Mouse (Mus musculus) lung, postnatal 0 days (tissue): ENCODE results near the gene 1110065P20Rik. TPM values are rescaled to one million over a fixed set of nuclear protein-coding genes. Genes with fewer than 3 reads are reported as not detected.
A peak's percentile ranks its signal among the peaks of the same experiment; 100 is the strongest.

Source experiments
- ATAC-seq: fragments of 200-750 bp; cut with Nextera tagmentation; 2 replicates; pipeline ENCODE4 v1.8.0; 2017; ENCODE audit warnings: moderate library complexity
- DNase-seq: peaks from one replicate; pipeline ENCODE4 v3.0.0-alpha.2; 2016; ENCODE audit warnings: low spot score
- H3K27ac ChIP-seq: fragments of 300-500 bp; sonication (generic); 2 replicates; pipeline ENCODE4 v1.5.1; 2014; ENCODE audit warnings: antibody characterized with exemption, mild to moderate bottlenecking, low read length, mixed read lengths
- H3K27me3 ChIP-seq: fragments of 300-500 bp; sonication (generic); replicated peaks from 2 replicates; pipeline ENCODE4 v1.6.1; 2014; ENCODE audit warnings: low read length, mixed read lengths; ENCODE audit not compliant: insufficient read depth
- H3K36me3 ChIP-seq: fragments of 300-500 bp; sonication (generic); 2 replicates; pipeline ENCODE4 v1.6.1; 2014; ENCODE audit warnings: low read length, mixed read lengths; ENCODE audit not compliant: insufficient read depth
- H3K4me1 ChIP-seq: fragments of 300-500 bp; sonication (generic); 2 replicates; pipeline ENCODE4 v1.6.1; 2014; ENCODE audit warnings: antibody characterized with exemption, low read depth, low read length, mixed read lengths; ENCODE audit not compliant: insufficient read depth
- H3K4me2 ChIP-seq: fragments of 300-500 bp; sonication (generic); replicated peaks from 2 replicates; pipeline ENCODE4 v1.6.1; 2014; ENCODE audit warnings: low read depth, mild to moderate bottlenecking, low read length, moderate library complexity, mixed read lengths
- H3K4me3 ChIP-seq: fragments of 300-500 bp; sonication (generic); 2 replicates; pipeline ENCODE4 v1.5.1; 2014; ENCODE audit warnings: low read depth, low read length
- H3K9ac ChIP-seq: fragments of 300-500 bp; sonication (generic); replicated peaks from 2 replicates; pipeline ENCODE4 v1.6.1; 2014; ENCODE audit warnings: low read depth, mild to moderate bottlenecking
- H3K9me3 ChIP-seq: fragments of 300-500 bp; sonication (generic); 2 replicates; pipeline ENCODE4 v1.6.1; 2016; ENCODE audit warnings: low read length, mixed read lengths
- CTCF ChIP-seq: IDR thresholded peaks from 2 replicates; pipeline ENCODE4 v1.5.1; 2016; ENCODE audit warnings: antibody characterized with exemption, mild to moderate bottlenecking
- EP300 ChIP-seq: IDR thresholded peaks from 2 replicates; pipeline ENCODE4 v1.6.1; 2016; ENCODE audit warnings: antibody characterized with exemption, mild to moderate bottlenecking, control low read depth
- WGBS: fragments of 180-500 bp; shearing (Covaris S2); extraction: QIAGEN DNeasy Blood & Tissue Kit; methylation state at CpG from one replicate; pipeline ENCODE4 v1.1.7; 2014; 5-methylcytosine and 5-hydroxymethylcytosine counted together
- polyA plus RNA-seq: library from polyadenylated mRNA; unstranded; fragments of >200 nt; fragmentation: Nextera tagmentation; extraction: Ambion mirVana; gene quantifications from 2 replicates; pipeline ENCODE4 v1.2.1, GENCODE M21; 2015

The 1110065P20Rik gene
- 65.4 and 68.7 TPM in 2 replicates for polyA plus RNA-seq

GRCm38 (mm10) chr4:124850933-124851658 lies at the start of gene 1110065P20Rik:
TSS of gene 1110065P20Rik (minus strand) at chr4:124851196.
- Histone ChIP-seq H3K9me3 (no peaks in the 10 kb centered on the region), H3K4me2 (peak within 1 kb of the TSS; percentile 83), H3K4me3 (peak within 1 kb of the TSS; percentile 95), H3K27ac (peak within 1 kb of the TSS; percentile 97), H3K4me1 (peaks cover 12% of the 10 kb centered on the region; the same call in 1 of the 2 replicates), H3K36me3 (peaks cover 8% of the 10 kb centered on the region; the same call in 1 of the 2 replicates), H3K27me3 (no peaks in the 10 kb centered on the region), H3K9ac (peak within 1 kb of the TSS; percentile 82)
- DNase-seq (peak; percentile 89), ATAC-seq (peak; percentile 75)
- no peak for TF ChIP-seq EP300
- TF ChIP-seq CTCF, result no peak
- WGBS, result under 1% methylated on average over 71 of the region's 75 CpGs

- no peak for DNase-seq
- TF ChIP-seq EP300 (no peak), CTCF (no peak)
- Histone ChIP-seq H3K4me2 (no peak overlapping the region), H3K4me3 (no peak overlapping the region), H3K9ac (no peak overlapping the region), H3K4me1 (no peaks in the 10 kb centered on the region), H3K27ac (no peak overlapping the region), H3K36me3 (no peaks in the 10 kb centered on the region), H3K9me3 (no peaks in the 10 kb centered on the region), H3K27me3 (peaks cover 15% of the 10 kb centered on the region)
- no peak for ATAC-seq
- 51% methylated on average over 5 of the region's 5 CpGs for WGBS
Measured at GRCm38 (mm10) chr4:124899906-124900305, 48.9 kb upstream of the 1110065P20Rik start.

- WGBS, result 63% methylated on average over 10 of the region's 10 CpGs
- TF ChIP-seq CTCF, result no peak
- TF ChIP-seq EP300, result no peak
Measured at GRCm38 (mm10) chr4:124898428-124898827, 47.4 kb upstream of the 1110065P20Rik start.

GRCm38 (mm10) chr4:124894508-124895428 lies 43.8 kb upstream of the 1110065P20Rik start:
- DNase-seq (no peak), ATAC-seq (no peak)
- H3K9ac ChIP-seq, result no peak overlapping the region
- 3% methylated on average over 68 of the region's 83 CpGs for WGBS
- peak overlapping the region; percentile 12; the same call in 1 of the 2 replicates for H3K4me3 ChIP-seq
- TF ChIP-seq CTCF, result no peak
- no peak for TF ChIP-seq EP300
- no peaks in the 10 kb centered on the region for H3K4me1 ChIP-seq
- H3K36me3 ChIP-seq, result no peaks in the 10 kb centered on the region
- H3K27me3 ChIP-seq, result peaks cover 26% of the 10 kb centered on the region
- peak overlapping the region; percentile 44 for H3K4me2 ChIP-seq
- no peaks in the 10 kb centered on the region for H3K9me3 ChIP-seq
- no peak overlapping the region for H3K27ac ChIP-seq

More at GRCm38 (mm10) chr4:124898428-124898827, 47.4 kb upstream of the 1110065P20Rik start:
- peaks cover 27% of the 10 kb centered on the region for H3K27me3 ChIP-seq
- H3K9ac ChIP-seq, result no peak overlapping the region
- DNase-seq, result no peak
- H3K4me2 ChIP-seq, result no peak overlapping the region
- no peak for ATAC-seq
- H3K27ac ChIP-seq, result no peak overlapping the region
- H3K36me3 ChIP-seq, result no peaks in the 10 kb centered on the region
- no peaks in the 10 kb centered on the region for H3K4me1 ChIP-seq
- H3K9me3 ChIP-seq, result no peaks in the 10 kb centered on the region
- no peak overlapping the region for H3K4me3 ChIP-seq

GRCm38 (mm10) chr4:124893769-124894168 lies 42.8 kb upstream of the 1110065P20Rik start:
- WGBS, result 23% methylated on average over 6 of the region's 6 CpGs
- ATAC-seq, result no peak

GRCm38 (mm10) chr4:124890831-124891230 lies 39.8 kb upstream of the 1110065P20Rik start:
- DNase-seq (no peak), ATAC-seq (no peak)
- Histone ChIP-seq H3K27me3 (peaks cover 18% of the 10 kb centered on the region), H3K4me2 (no peak overlapping the region), H3K27ac (no peak overlapping the region), H3K9ac (no peak overlapping the region), H3K9me3 (no peaks in the 10 kb centered on the region), H3K4me3 (no peak overlapping the region), H3K4me1 (no peaks in the 10 kb centered on the region), H3K36me3 (no peaks in the 10 kb centered on the region)
- 73% methylated on average over 5 of the region's 5 CpGs for WGBS
- TF ChIP-seq EP300 (no peak), CTCF (no peak)

More at GRCm38 (mm10) chr4:124893769-124894168, 42.8 kb upstream of the 1110065P20Rik start:
- Histone ChIP-seq H3K36me3 (no peaks in the 10 kb centered on the region), H3K4me2 (no peak overlapping the region), H3K9ac (no peak overlapping the region), H3K4me3 (no peak overlapping the region), H3K9me3 (no peaks in the 10 kb centered on the region), H3K27me3 (peaks cover 22% of the 10 kb centered on the region), H3K27ac (no peak overlapping the region), H3K4me1 (no peaks in the 10 kb centered on the region)
- no peak for DNase-seq
- TF ChIP-seq EP300, result no peak
- no peak for TF ChIP-seq CTCF
